In genomic region chr2:85172071-85172762, GRCm38 (mm10) we compare ENCODE assay signal across 11 mouse cellular contexts. TPM values are rescaled to one million over a fixed set of nuclear protein-coding genes. Genes with fewer than 3 reads are reported as not detected.
DNase-seq lines count a peak whose midpoint lies in the region; ATAC-seq and TF ChIP-seq lines count a peak whose summit lies in the region.
"Had no signal": no experiment of that assay in that cellular context is flagged by ENCODE, and none has a peak within 500 bp of the region (broad histone marks: within the 10 kb centered on the region; RNA-seq: fewer than 3 reads in every experiment).

No protein-coding gene starts in this region.

- H3K27me3 ChIP-seq in embryonic facial prominence, embryonic 10.5 days (replicated peaks; ENCODE audit: low read depth, poor library complexity, severe bottlenecking) = 0 out of 2 replicates have a peak, but pooled peaks cover 3% of the 10 kb centered on the region
- H3K27me3 ChIP-seq in heart, embryonic 15.5 days = no peaks in the 10 kb centered on the region
- H3K27me3 ChIP-seq in lung, embryonic 14.5 days (ENCODE audit: insufficient read depth, low read length) = no peaks in the 10 kb centered on the region
- H3K27me3 ChIP-seq: Patski had no signal

- TF ChIP-seq CTCF in lung, embryonic 14.5 days (IDR thresholded peaks at IDR 0.05; ENCODE audit: low read depth) = no peak

- no peaks in the 10 kb centered on the region for H3K9me3 ChIP-seq in embryonic facial prominence, embryonic 10.5 days
- H3K9me3 ChIP-seq in heart, embryonic 15.5 days (replicated peaks) = no peaks in the 10 kb centered on the region
- H3K9me3 ChIP-seq in lung, embryonic 14.5 days (ENCODE audit: low read depth, low read length) = no peaks in the 10 kb centered on the region
- H3K9me3 ChIP-seq: megakaryocyte, embryonic 14.5 days had no signal

- H3K9ac ChIP-seq in heart, embryonic 15.5 days = no peak overlapping the region
- no peak overlapping the region for H3K9ac ChIP-seq in lung, embryonic 14.5 days

- no peak overlapping the region for H3K4me3 ChIP-seq in embryonic facial prominence, embryonic 10.5 days
- H3K4me3 ChIP-seq in heart, embryonic 15.5 days = no peak overlapping the region
- no peak overlapping the region for H3K4me3 ChIP-seq in lung, embryonic 14.5 days (ENCODE audit: low read depth, low read length)
- H3K4me3 ChIP-seq: megakaryocyte, embryonic 14.5 days had no signal

- peaks cover 18% of the 10 kb centered on the region for H3K4me1 ChIP-seq in embryonic facial prominence, embryonic 10.5 days
- peaks cover 10% of the 10 kb centered on the region; the same call in 1 of the 2 replicates for H3K4me1 ChIP-seq in heart, embryonic 15.5 days (replicated peaks)
- peaks cover 9% of the 10 kb centered on the region for H3K4me1 ChIP-seq in lung, embryonic 14.5 days (ENCODE audit: insufficient read depth)
- H3K4me1 ChIP-seq: megakaryocyte, embryonic 14.5 days had no signal

- 63% methylated on average over 3 of the region's 3 CpGs for WGBS in embryonic facial prominence, embryonic 10.5 days
- 26% methylated on average over 3 of the region's 3 CpGs for WGBS in heart, embryonic 15.5 days
- WGBS in lung, embryonic 14.5 days = 8% methylated on average over 3 of the region's 3 CpGs

- DNase-seq in adipocyte (ENCODE audit: low spot score) = peak; percentile 86
- DNase-seq in embryonic facial prominence, embryonic 10.5 days (ENCODE audit: low spot score) = peak; percentile 39
- DNase-seq in lung, embryonic 14.5 days = peak; percentile 89
- no peak for DNase-seq in thymus, postnatal 14 days
- DNase-seq in neural tube, embryonic 10.5 days (ENCODE audit: extremely low spot score, low spot score) = no peak
- DNase-seq: thymus, postnatal 4 days had no signal

- ATAC-seq in heart, embryonic 15.5 days (replicated peaks; ENCODE audit: insufficient number of reproducible peaks, insufficient read depth, low FRiP score, low read depth) = peak; percentile 25
- ATAC-seq in lung, embryonic 14.5 days (ENCODE audit: insufficient read depth) = peak; percentile 94
- ATAC-seq in erythroblast, adult 5-6 weeks (replicated peaks; ENCODE audit: low FRiP score, poor library complexity, severe bottlenecking) = no peak
- no peak for ATAC-seq in megakaryocyte, adult 5-6 weeks (ENCODE audit: poor library complexity, severe bottlenecking)
- ATAC-seq: Patski had no signal

- H3K36me3 ChIP-seq in embryonic facial prominence, embryonic 10.5 days (replicated peaks) = no peaks in the 10 kb centered on the region
- no peaks in the 10 kb centered on the region for H3K36me3 ChIP-seq in heart, embryonic 15.5 days
- no peaks in the 10 kb centered on the region for H3K36me3 ChIP-seq in lung, embryonic 14.5 days (ENCODE audit: insufficient read depth)

- no peak overlapping the region for H3K4me2 ChIP-seq in heart, embryonic 15.5 days
- H3K4me2 ChIP-seq in lung, embryonic 14.5 days = no peak overlapping the region

- no peak overlapping the region for H3K27ac ChIP-seq in embryonic facial prominence, embryonic 10.5 days (replicated peaks)
- H3K27ac ChIP-seq in heart, embryonic 15.5 days = peak overlapping the region; percentile 26; the same call in 1 of the 2 replicates
- peak overlapping the region; percentile 14; the same call in 1 of the 2 replicates for H3K27ac ChIP-seq in lung, embryonic 14.5 days (ENCODE audit: low read depth)

RNA-seq across cellular contexts. Expression of gene Lrrc55, which starts 24.8 kb away (rescaled TPM):
- polyA plus RNA-seq in embryonic facial prominence, embryonic 10.5 days (2016; fragmentation: Nextera tagmentation; extraction: Ambion mirVana) = 0.32 and 0.60 TPM in 2 replicates
- 0.37 and 0.48 TPM in 2 replicates for polyA plus RNA-seq in heart, embryonic 15.5 days (2015; fragmentation: Nextera tagmentation; extraction: Ambion mirVana)
- 0.09 and 0.33 TPM in 2 replicates for polyA plus RNA-seq in lung, embryonic 14.5 days (2014; fragmentation: Nextera tagmentation; extraction: Ambion mirVana)
- not detected in 2 replicates for total RNA-seq in erythroblast, adult 5-6 weeks (2015; ENCODE audit: low replicate concordance)
- total RNA-seq in erythroblast, adult 5-6 weeks (2017; ENCODE audit: low replicate concordance) = 0.28 TPM in 1 of 2 replicates, not detected in the other
- total RNA-seq in megakaryocyte, adult 5-6 weeks (2015) = not detected in 2 replicates
- total RNA-seq in megakaryocyte, adult 5-6 weeks (2017) = not detected in 2 replicates

RNA-seq across cellular contexts. Expression of gene Aplnr, which starts 36.2 kb away (rescaled TPM):
- 40.2 and 42.2 TPM in 2 replicates for polyA plus RNA-seq in embryonic facial prominence, embryonic 10.5 days (2016; fragmentation: Nextera tagmentation; extraction: Ambion mirVana)
- 36.0 and 47.7 TPM in 2 replicates for polyA plus RNA-seq in heart, embryonic 15.5 days (2015; fragmentation: Nextera tagmentation; extraction: Ambion mirVana)
- 143 and 148 TPM in 2 replicates for polyA plus RNA-seq in lung, embryonic 14.5 days (2014; fragmentation: Nextera tagmentation; extraction: Ambion mirVana)
- 0.63 TPM in 1 of 2 replicates, not detected in the other for total RNA-seq in erythroblast, adult 5-6 weeks (2015; ENCODE audit: low replicate concordance)
- 0.34 and 0.70 TPM in 2 replicates for total RNA-seq in erythroblast, adult 5-6 weeks (2017; ENCODE audit: low replicate concordance)
- 1.1 and 2.2 TPM in 2 replicates for total RNA-seq in megakaryocyte, adult 5-6 weeks (2015)
- total RNA-seq in megakaryocyte, adult 5-6 weeks (2017) = 1.5 and 2.1 TPM in 2 replicates

Comparison
In these comparisons a context has a peak if more than half of its experiments do, and no peak if none do; other contexts are left out.
1. DNase-seq: peak in adipocyte (single experiment), embryonic facial prominence, embryonic 10.5 days (single experiment) and lung, embryonic 14.5 days (single experiment); none in thymus, postnatal 14 days (single experiment) and neural tube, embryonic 10.5 days (single experiment).
2. ATAC-seq: peak in heart, embryonic 15.5 days (single experiment) and lung, embryonic 14.5 days (single experiment); none in erythroblast, adult 5-6 weeks (single experiment) and megakaryocyte, adult 5-6 weeks (single experiment).